8 mouse cellular contexts compared by ENCODE assay signal in the genomic region with DNA sequence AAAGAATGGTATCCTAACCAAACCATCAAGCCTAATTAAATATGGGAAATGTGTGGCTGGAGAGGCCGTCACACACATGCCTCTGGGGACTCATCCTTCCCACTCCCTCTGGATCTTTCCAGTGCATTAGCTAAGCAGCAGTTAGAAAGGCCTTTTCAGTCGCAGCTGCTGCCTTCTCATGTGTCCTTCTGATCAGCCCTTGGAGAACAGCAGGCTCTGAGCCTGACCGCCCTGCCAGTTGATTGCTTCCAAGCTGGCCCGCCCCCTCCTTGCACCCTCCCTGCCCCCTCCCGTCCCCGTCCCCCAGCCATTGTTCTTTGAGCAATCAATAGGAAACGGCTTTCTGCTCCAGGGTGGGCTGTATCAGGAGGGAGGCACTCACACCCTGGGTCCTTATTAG. TPM values are rescaled to one million over a fixed set of nuclear protein-coding genes. Genes with fewer than 3 reads are reported as not detected.
DNase-seq lines count a peak whose midpoint lies in the region; ATAC-seq and TF ChIP-seq lines count a peak whose summit lies in the region.

No protein-coding gene starts in this region.

- 0 out of 2 replicates have a peak, but pooled peaks cover 6% of the 10 kb centered on the region for H3K4me1 ChIP-seq in kidney, postnatal 0 days (replicated peaks; ENCODE audit: insufficient read depth, low read length)
- peaks cover 6% of the 10 kb centered on the region; the same call in 1 of the 2 replicates for H3K4me1 ChIP-seq in midbrain, embryonic 11.5 days (ENCODE audit: control insufficient read depth, insufficient read depth, low read length)

- H3K4me2 ChIP-seq in kidney, postnatal 0 days (ENCODE audit: low read length), result peak overlapping the region; percentile 23; the same call in 1 of the 2 replicates
- H3K4me2 ChIP-seq in midbrain, embryonic 11.5 days, result no peak overlapping the region

- H3K36me3 ChIP-seq in kidney, postnatal 0 days (ENCODE audit: insufficient read depth, low read length), result no peaks in the 10 kb centered on the region
- no peaks in the 10 kb centered on the region for H3K36me3 ChIP-seq in midbrain, embryonic 11.5 days (ENCODE audit: control insufficient read depth, insufficient read depth, low read length)

- WGBS in kidney, postnatal 0 days, result 6% methylated on average over 7 of the region's 7 CpGs
- WGBS in midbrain, embryonic 11.5 days, result 2% methylated on average over 7 of the region's 7 CpGs

- H3K9me3 ChIP-seq in kidney, postnatal 0 days (replicated peaks; ENCODE audit: low read length), result no peaks in the 10 kb centered on the region
- no peaks in the 10 kb centered on the region for H3K9me3 ChIP-seq in midbrain, embryonic 11.5 days (ENCODE audit: control insufficient read depth, low read length)

- no peak overlapping the region for H3K9ac ChIP-seq in kidney, postnatal 0 days (ENCODE audit: low read depth, low read length)
- no peak overlapping the region for H3K9ac ChIP-seq in midbrain, embryonic 11.5 days (ENCODE audit: low read length)

- H3K27ac ChIP-seq in kidney, postnatal 0 days, result 0 out of 2 replicates have a peak overlapping the region, but pooled peaks have one; percentile 9
- H3K27ac ChIP-seq in midbrain, embryonic 11.5 days (ENCODE audit: low read depth, low read length), result peak overlapping the region; percentile 61

- DNase-seq in kidney, postnatal 0 days (ENCODE audit: low spot score), result peak; percentile 82
- no peak for DNase-seq in kidney, adult 9 months
- DNase-seq in embryo, embryonic 11.5 days (ENCODE audit: low read depth, low spot score), result peak; percentile 27
- DNase-seq in heart, adult 9 months (ENCODE audit: low spot score in 2 of 2), result peak; percentile 3 to 26
- DNase-seq in midbrain, embryonic 11.5 days (ENCODE audit: low spot score, missing footprints), result peak; percentile 92
- DNase-seq in thymus, postnatal 25 days, result no peak
- DNase-seq in adipocyte (ENCODE audit: low spot score), result no peak

- no peaks in the 10 kb centered on the region for H3K27me3 ChIP-seq in kidney, postnatal 0 days (ENCODE audit: insufficient read depth, low read length)
- no peaks in the 10 kb centered on the region for H3K27me3 ChIP-seq in midbrain, embryonic 11.5 days (ENCODE audit: control insufficient read depth, insufficient read depth, low read length)

- peak; percentile 66 for ATAC-seq in kidney, postnatal 0 days (replicated peaks; ENCODE audit: low FRiP score, low read depth)
- peak; percentile 94 for ATAC-seq in midbrain, embryonic 11.5 days (ENCODE audit: low FRiP score)
- ATAC-seq in frontal cortex, adult (ENCODE audit: low TSS enrichment), result no peak

- no peak overlapping the region for H3K4me3 ChIP-seq in kidney, postnatal 0 days (replicated peaks; ENCODE audit: low read depth, low read length)
- H3K4me3 ChIP-seq in midbrain, embryonic 11.5 days (ENCODE audit: low read depth, low read length), result no peak overlapping the region

- TF ChIP-seq CTCF in kidney, postnatal 0 days (IDR thresholded peaks at IDR 0.05; ENCODE audit: low read depth), result no peak

RNA-seq across cellular contexts. Expression of gene Akap6, which starts 27.7 kb away (rescaled TPM):
- 0.11 and 0.15 TPM in 2 replicates for polyA plus RNA-seq in kidney, postnatal 0 days (2015; fragmentation: Nextera tagmentation; extraction: Ambion mirVana)
- polyA plus RNA-seq in midbrain, embryonic 11.5 days (2014; fragmentation: Nextera tagmentation; extraction: Ambion mirVana), result 16.5 and 16.8 TPM in 2 replicates

Comparison
In these comparisons a context has a peak if more than half of its experiments do, and no peak if none do; other contexts are left out.
1. DNase-seq: peak in kidney, postnatal 0 days (single experiment), embryo, embryonic 11.5 days (single experiment), heart, adult 9 months (2 of 2) and midbrain, embryonic 11.5 days (single experiment); none in kidney, adult 9 months (single experiment), thymus, postnatal 25 days (single experiment) and adipocyte (single experiment).
2. RNA of gene Akap6, which starts 27.7 kb away (polyA plus RNA-seq): 16.5 to 16.8 TPM in midbrain, embryonic 11.5 days; 0.11 to 0.15 TPM in kidney, postnatal 0 days; every median in the first group is over 10 times any median in the second.